Comparison of ENCODE assay signal across 11 mouse cellular contexts in the genomic region with DNA sequence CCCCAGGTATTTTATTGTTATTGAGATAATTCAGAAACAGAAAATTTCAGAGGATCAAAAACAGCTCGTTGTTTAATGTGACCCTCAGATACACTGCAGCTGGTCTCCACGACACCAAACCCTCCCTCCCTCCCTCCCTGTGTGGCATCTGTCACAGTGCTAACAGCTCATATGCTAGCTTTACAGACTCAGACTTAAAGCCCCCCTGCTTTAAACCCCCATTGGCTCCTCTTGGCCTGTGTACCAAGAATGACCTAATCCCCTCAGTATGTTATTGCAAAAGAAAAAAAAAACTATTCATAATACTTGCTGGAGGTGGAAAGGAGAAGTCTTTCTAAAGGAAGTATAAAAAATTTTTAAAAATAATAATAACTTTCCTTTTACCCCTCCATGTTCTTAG. TPM values are rescaled to one million over a fixed set of nuclear protein-coding genes. Genes with fewer than 3 reads are reported as not detected.
A peak's percentile ranks its signal among the peaks of the same experiment; 100 is the strongest.
DNase-seq lines count a peak whose midpoint lies in the region; ATAC-seq lines count a peak whose summit lies in the region.
"Had no signal": no experiment of that assay in that cellular context is flagged by ENCODE, and none has a peak within 500 bp of the region (broad histone marks: within the 10 kb centered on the region; RNA-seq: fewer than 3 reads in every experiment).

No protein-coding gene starts in this region.

- H3K4me3 ChIP-seq in kidney, embryonic 14.5 days (ENCODE audit: low read length): no peak overlapping the region
- H3K4me3 ChIP-seq in embryonic facial prominence, embryonic 12.5 days: no peak overlapping the region
- no peak overlapping the region for H3K4me3 ChIP-seq in limb, embryonic 11.5 days (ENCODE audit: low read depth, low read length)

- no peak for DNase-seq in kidney, adult 11 months
- DNase-seq in NIH3T3 (ENCODE audit: low read depth): peak; percentile 48
- no peak for DNase-seq in limb, embryonic 11.5 days (ENCODE audit: low spot score)
- no peak for DNase-seq in right cerebral cortex, postnatal 10 days (ENCODE audit: low spot score in 2 of 2)
- DNase-seq: heart, postnatal 14 days; kidney, postnatal 10 days; lung, adult 2 months; thymus, adult 18-20 months had no signal

- no peaks in the 10 kb centered on the region; the same call in 1 of the 2 replicates for H3K4me1 ChIP-seq in kidney, embryonic 14.5 days (ENCODE audit: control insufficient read depth, insufficient read depth, low read length)
- H3K4me1 ChIP-seq in embryonic facial prominence, embryonic 12.5 days: peaks cover 15% of the 10 kb centered on the region; the same call in 1 of the 2 replicates
- H3K4me1 ChIP-seq in limb, embryonic 11.5 days (ENCODE audit: control insufficient read depth, insufficient read depth, low read length): peaks cover 9% of the 10 kb centered on the region; the same call in 1 of the 2 replicates

- no peaks in the 10 kb centered on the region for H3K27me3 ChIP-seq in kidney, embryonic 14.5 days (ENCODE audit: control insufficient read depth, insufficient read depth, low read length)
- no peaks in the 10 kb centered on the region for H3K27me3 ChIP-seq in embryonic facial prominence, embryonic 12.5 days
- no peaks in the 10 kb centered on the region for H3K27me3 ChIP-seq in limb, embryonic 11.5 days (ENCODE audit: control insufficient read depth, insufficient read depth, low read length)

- no peak overlapping the region for H3K4me2 ChIP-seq in kidney, embryonic 14.5 days (replicated peaks; ENCODE audit: low read depth, low read length)
- H3K4me2 ChIP-seq in embryonic facial prominence, embryonic 12.5 days (replicated peaks): no peak overlapping the region
- H3K4me2 ChIP-seq in limb, embryonic 11.5 days (ENCODE audit: low read depth, severe bottlenecking): peak overlapping the region; percentile 51; the same call in 1 of the 2 replicates

- no peaks in the 10 kb centered on the region for H3K9me3 ChIP-seq in kidney, embryonic 14.5 days (ENCODE audit: control insufficient read depth, low read length)
- no peaks in the 10 kb centered on the region for H3K9me3 ChIP-seq in embryonic facial prominence, embryonic 12.5 days
- no peaks in the 10 kb centered on the region for H3K9me3 ChIP-seq in limb, embryonic 11.5 days (ENCODE audit: control insufficient read depth, low read length)

- H3K9ac ChIP-seq in kidney, embryonic 14.5 days (ENCODE audit: low read depth, low read length): no peak overlapping the region
- no peak overlapping the region for H3K9ac ChIP-seq in embryonic facial prominence, embryonic 12.5 days
- no peak overlapping the region for H3K9ac ChIP-seq in limb, embryonic 11.5 days (ENCODE audit: low read length)

- no peak for ATAC-seq in kidney, embryonic 14.5 days (ENCODE audit: low FRiP score, low TSS enrichment)
- ATAC-seq in embryonic facial prominence, embryonic 12.5 days (ENCODE audit: insufficient number of reproducible peaks, insufficient read depth, low FRiP score, low TSS enrichment): no peak; the same call in 1 of the 2 replicates
- 0 out of 2 replicates have a peak, but pooled peaks have one; percentile 29 for ATAC-seq in limb, embryonic 11.5 days (ENCODE audit: insufficient number of reproducible peaks, low FRiP score, low TSS enrichment, low read depth)
- ATAC-seq in cerebellum, adult (ENCODE audit: insufficient number of reproducible peaks, low FRiP score, low TSS enrichment): no peak

- WGBS in kidney, embryonic 14.5 days: 9% methylated on average over 2 of the region's 2 CpGs
- WGBS in embryonic facial prominence, embryonic 12.5 days: 14% methylated on average over 2 of the region's 2 CpGs
- WGBS in limb, embryonic 11.5 days: 8% methylated on average over 2 of the region's 2 CpGs

- no peaks in the 10 kb centered on the region for H3K36me3 ChIP-seq in kidney, embryonic 14.5 days (ENCODE audit: control insufficient read depth, insufficient read depth, low read length)
- H3K36me3 ChIP-seq in embryonic facial prominence, embryonic 12.5 days: no peaks in the 10 kb centered on the region
- no peaks in the 10 kb centered on the region for H3K36me3 ChIP-seq in limb, embryonic 11.5 days (ENCODE audit: control insufficient read depth, insufficient read depth, low read length)

- peak overlapping the region; percentile 93; the same call in 1 of the 2 replicates for H3K27ac ChIP-seq in kidney, embryonic 14.5 days (ENCODE audit: low read depth, low read length)
- H3K27ac ChIP-seq in embryonic facial prominence, embryonic 12.5 days: peak overlapping the region; percentile 97
- peak overlapping the region; percentile 98; the same call in 1 of the 2 replicates for H3K27ac ChIP-seq in limb, embryonic 11.5 days (replicated peaks; ENCODE audit: low read depth, low read length)

RNA-seq across cellular contexts. Expression of a gene that starts 46.5 kb away (rescaled TPM):
- 39.0 and 41.5 TPM in 2 replicates for polyA plus RNA-seq in kidney, embryonic 14.5 days (2014; fragmentation: Nextera tagmentation; extraction: Ambion mirVana)
- 75.9 and 81.8 TPM in 2 replicates for polyA plus RNA-seq in embryonic facial prominence, embryonic 12.5 days (2016; fragmentation: Nextera tagmentation; extraction: Ambion mirVana)
- polyA plus RNA-seq in limb, embryonic 11.5 days (2014; fragmentation: Nextera tagmentation; extraction: Ambion mirVana): 62.7 and 65.3 TPM in 2 replicates
